Mouse (Mus musculus) frontal cortex, postnatal 36 days (tissue): Measurements from ENCODE around the gene Tcap.

Experiments
- DNase-seq, 2 experiments: peaks; one replicate each; pipeline ENCODE4 v3.0.0; 2022; ENCODE audit warnings: low spot score in 2 of 2

Tcap gene

GRCm38 (mm10) chr11:98412273-98412796, 28.7 kb downstream of the Tcap start, which contains the start of gene Erbb2:
Gene Erbb2 (plus strand): TSS chr11:98412470.
- DNase-seq: no peak

DNA sequence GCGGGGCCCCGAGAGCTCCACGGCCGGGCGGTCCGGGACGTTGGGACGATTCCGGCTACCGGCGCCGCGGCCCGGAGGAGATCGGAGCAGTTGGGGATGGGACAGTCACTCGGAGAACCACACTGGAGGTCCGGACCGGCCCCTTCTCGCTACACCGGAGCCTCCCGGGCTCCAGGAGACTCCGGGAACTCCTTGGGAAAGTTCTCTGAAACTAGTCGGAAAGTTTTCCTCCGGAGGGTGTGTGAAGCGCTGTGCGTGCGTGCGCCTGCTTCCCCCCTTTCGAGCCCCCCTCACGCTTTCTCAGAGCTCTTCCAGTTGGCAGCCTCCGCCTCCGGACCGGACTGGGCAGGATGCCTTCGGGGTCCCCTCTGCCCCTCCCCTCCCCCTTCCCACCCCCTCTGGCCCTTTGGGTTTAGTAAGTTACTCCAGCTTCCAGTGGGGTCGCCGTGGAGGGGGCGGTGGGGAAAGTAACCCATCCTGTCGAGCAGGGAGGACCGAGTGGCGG, 29.2 kb downstream of the Tcap start:
- no peak for DNase-seq

GRCm38 (mm10) chr11:98413731-98414130, 30.1 kb downstream of the Tcap start:
- no peak for DNase-seq

DNA sequence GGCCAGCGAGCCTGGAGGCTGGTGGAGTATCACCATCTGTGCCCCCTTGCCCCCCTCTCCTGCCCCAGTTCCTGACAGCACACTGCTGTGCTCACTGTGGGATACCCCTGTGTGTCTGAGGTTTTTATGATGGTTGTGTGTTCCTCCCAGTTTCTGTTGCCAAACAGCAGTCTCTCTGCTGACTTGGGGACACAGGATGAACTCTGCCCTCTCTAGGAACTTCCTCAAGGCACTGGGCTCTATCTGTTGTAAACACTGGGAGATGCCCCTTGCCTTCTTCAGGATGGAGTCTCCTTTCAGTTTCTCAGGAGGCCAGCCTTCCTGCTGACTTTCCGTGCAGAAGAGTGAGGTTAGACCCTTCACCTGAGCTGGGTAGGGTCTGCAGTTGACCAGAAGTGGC, 30.6 kb downstream of the Tcap start:
- no peak for DNase-seq

- DNase-seq: no peak
These were observed 33.5 kb downstream of the Tcap start for GRCm38 (mm10) chr11:98417074-98417473.

DNA sequence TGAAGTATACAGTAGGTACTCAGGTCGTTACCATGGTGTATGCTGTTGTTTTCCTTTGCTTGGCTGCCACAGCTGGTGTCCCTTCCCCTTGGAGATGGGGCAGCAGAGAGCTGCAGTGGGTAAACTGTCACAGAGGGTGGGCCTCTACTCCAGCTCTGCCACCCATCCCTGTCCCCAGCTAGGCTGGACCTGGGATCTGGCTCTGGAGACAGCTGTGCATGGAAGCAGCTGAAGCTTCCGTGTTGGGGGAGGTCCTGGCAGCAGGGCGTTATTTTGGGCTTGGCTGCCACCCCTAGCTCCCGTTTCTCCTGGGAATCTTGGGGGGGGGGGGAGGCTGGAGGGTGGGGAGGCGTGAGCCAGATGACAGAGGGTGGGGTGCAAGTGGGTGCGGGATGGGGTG, 34.7 kb downstream of the Tcap start:
- no peak for DNase-seq

DNA sequence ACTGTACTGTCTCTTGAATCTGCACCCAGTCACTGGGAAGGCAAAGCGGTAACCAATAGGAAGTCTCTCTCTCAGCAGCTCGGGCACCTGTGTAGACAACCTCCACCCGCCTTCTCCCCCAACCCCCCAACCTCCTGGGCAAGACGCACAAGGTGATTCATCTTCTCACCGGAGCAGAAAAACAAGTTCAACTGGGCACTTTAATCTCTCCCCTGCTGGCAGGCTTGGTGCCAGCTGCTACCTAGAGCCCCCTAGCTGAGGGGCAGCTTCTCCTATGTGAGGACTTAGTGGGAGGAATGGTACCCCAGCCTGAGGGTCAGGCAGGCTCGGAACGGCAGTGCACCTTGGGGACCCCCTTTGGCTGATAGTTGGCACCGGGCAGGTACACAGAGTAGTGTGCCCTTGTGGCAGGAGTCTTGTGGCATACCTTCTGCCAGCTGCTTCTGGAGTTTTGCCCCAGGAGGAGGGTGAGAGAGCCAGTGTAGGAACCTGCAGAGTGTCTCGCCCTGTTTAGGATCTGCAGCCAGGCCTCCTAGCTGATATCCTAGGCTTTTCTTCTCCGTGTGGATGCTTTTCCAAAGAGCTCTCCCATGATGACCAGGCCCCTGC, 35.4 kb downstream of the Tcap start:
- DNase-seq: no peak

DNA sequence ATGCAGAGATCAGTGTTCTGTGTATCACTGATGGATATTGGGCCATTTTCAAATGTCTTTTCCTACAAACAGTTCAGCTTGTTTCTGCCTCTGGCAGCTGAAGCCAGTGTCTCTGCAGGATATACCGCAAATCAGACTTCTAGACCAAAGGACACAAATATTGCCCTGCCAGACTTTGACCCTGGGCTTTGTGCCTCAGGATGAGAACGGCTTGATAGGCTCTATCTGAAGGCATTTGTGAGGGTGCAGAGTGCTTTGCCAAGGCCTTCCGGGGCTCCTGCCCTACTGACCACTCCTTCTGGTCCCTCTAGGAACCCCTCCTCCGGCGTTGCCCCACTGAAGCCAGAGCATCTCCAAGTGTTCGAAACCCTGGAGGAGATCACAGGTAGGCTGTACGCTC, 43.0 kb downstream of the Tcap start:
- DNase-seq: no peak

DNA sequence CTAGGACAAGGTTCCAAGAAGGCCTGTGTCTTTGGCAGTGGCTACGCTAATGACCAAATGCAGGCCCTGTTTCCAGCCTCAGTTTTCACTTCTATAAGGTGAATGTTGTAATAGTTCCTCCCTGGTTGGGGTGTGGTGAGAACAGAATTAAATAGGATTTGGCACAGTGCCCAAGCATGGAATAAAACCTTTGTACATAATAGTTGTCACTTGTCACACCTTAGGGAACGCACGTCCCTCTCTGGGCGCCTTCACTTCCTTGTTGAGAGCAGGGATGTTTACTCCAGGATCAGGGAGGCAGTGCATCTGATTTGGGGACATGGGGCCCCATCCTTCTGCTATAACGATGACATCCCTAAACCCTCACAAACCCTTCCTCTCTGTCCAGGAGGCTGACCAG, 44.8 kb downstream of the Tcap start:
- no peak for DNase-seq

- DNase-seq: no peak
These were observed 48.3 kb downstream of the Tcap start for GRCm38 (mm10) chr11:98431743-98432502.
